Mouse (Mus musculus) C2C12 (cell line): ENCODE data around the gene Mapkap1. TPM values are rescaled to one million over a fixed set of nuclear protein-coding genes. Genes with fewer than 3 reads are reported as not detected.

Experiments used
- H3K27me3 ChIP-seq: one replicate; pipeline ENCODE4 v1.6.1; 2011; ENCODE audit not compliant: control insufficient read depth, insufficient read depth, insufficient read length
- H3K36me3 ChIP-seq: one replicate; pipeline ENCODE4 v1.6.1; 2011; ENCODE audit not compliant: control insufficient read depth, insufficient read depth
- H3K4me3 ChIP-seq: one replicate; pipeline ENCODE4 v1.5.1; 2011; ENCODE audit warnings: mild to moderate bottlenecking, control low read depth; ENCODE audit not compliant: poor library complexity, insufficient read depth, severe bottlenecking
- H3K79me2 ChIP-seq: one replicate; pipeline ENCODE4 v1.6.1; 2011; ENCODE audit not compliant: control insufficient read depth, insufficient read depth
- H3K79me3 ChIP-seq: one replicate; pipeline ENCODE4 v1.6.1; 2011; ENCODE audit warnings: low read depth, control low read depth
- H3ac ChIP-seq: one replicate; pipeline ENCODE3; 2011; ENCODE audit warnings: low read depth; ENCODE audit not compliant: control insufficient read depth, insufficient read length
- CEBPB ChIP-seq: IDR thresholded peaks from one replicate; pipeline ENCODE4 v1.6.1; 2011; ENCODE audit warnings: low read depth, mild to moderate bottlenecking, control low read depth, moderate library complexity
- CTCF ChIP-seq: IDR thresholded peaks from one replicate; pipeline ENCODE4 v1.5.1; 2011; ENCODE audit not compliant: control insufficient read depth, insufficient read depth, insufficient read length
- FOSL1 ChIP-seq: IDR thresholded peaks from one replicate; pipeline ENCODE4 v1.8.0; 2011; ENCODE audit warnings: mild to moderate bottlenecking, low read length; ENCODE audit not compliant: poor library complexity, insufficient read depth, severe bottlenecking
- MAX ChIP-seq: IDR thresholded peaks from one replicate; pipeline ENCODE4 v1.6.1; 2011; ENCODE audit warnings: mild to moderate bottlenecking, control low read depth
- MYOD1 ChIP-seq: IDR thresholded peaks from one replicate; pipeline ENCODE4 v1.6.1; 2011; ENCODE audit warnings: low read depth; ENCODE audit not compliant: control insufficient read depth, insufficient read length
- MYOG ChIP-seq: IDR thresholded peaks from one replicate; pipeline ENCODE4 v1.6.1; 2011; ENCODE audit not compliant: control insufficient read depth, insufficient read length; ENCODE audit errors: extremely low read depth
- USF1 ChIP-seq: IDR thresholded peaks from one replicate; pipeline ENCODE4 v1.6.1; 2011; ENCODE audit warnings: low read depth, mild to moderate bottlenecking, control low read depth, moderate library complexity
- polyA plus RNA-seq: library from polyadenylated mRNA; unstranded; fragments of >200 nt; fragmentation: generic; extraction: Trizol; gene quantifications from one replicate; pipeline ENCODE4 v1.2.1, GENCODE M21; 2012; ENCODE audit warnings: missing spikeins

The Mapkap1 gene
- polyA plus RNA-seq, 1 experiment = 33.2 TPM

GRCm38 (mm10) chr2:34552772-34553171 lies 146.2 kb downstream of the Mapkap1 start:
- H3K79me3 ChIP-seq = no peaks in the 10 kb centered on the region
- no peak overlapping the region for H3ac ChIP-seq
- H3K27me3 ChIP-seq = no peaks in the 10 kb centered on the region
- no peak for TF ChIP-seq CTCF
- no peak for TF ChIP-seq MYOD1
- TF ChIP-seq MYOG = no peak
- no peak for TF ChIP-seq CEBPB
- TF ChIP-seq USF1 = no peak
- no peak for TF ChIP-seq MAX
- TF ChIP-seq FOSL1 = no peak
- peaks cover 3% of the 10 kb centered on the region for H3K36me3 ChIP-seq
- no peak overlapping the region for H3K4me3 ChIP-seq
- H3K79me2 ChIP-seq = no peaks in the 10 kb centered on the region

- Histone ChIP-seq H3K79me2 (no peaks in the 10 kb centered on the region), H3K79me3 (no peaks in the 10 kb centered on the region), H3K27me3 (no peaks in the 10 kb centered on the region), H3K4me3 (no peak overlapping the region), H3K36me3 (peaks cover 3% of the 10 kb centered on the region), H3ac (no peak overlapping the region)
- TF ChIP-seq USF1 = no peak
- TF ChIP-seq FOSL1 = no peak
- no peak for TF ChIP-seq MAX
Observed at GRCm38 (mm10) chr2:34553580-34554231, 147.1 kb downstream of the Mapkap1 start.

- Histone ChIP-seq H3K36me3 (peaks cover 4% of the 10 kb centered on the region), H3K79me2 (no peaks in the 10 kb centered on the region), H3K27me3 (no peaks in the 10 kb centered on the region), H3K79me3 (no peaks in the 10 kb centered on the region), H3K4me3 (no peak overlapping the region), H3ac (no peak overlapping the region)
- TF ChIP-seq MAX = no peak
Observed at GRCm38 (mm10) chr2:34560146-34560545, 153.6 kb downstream of the Mapkap1 start.

DNA sequence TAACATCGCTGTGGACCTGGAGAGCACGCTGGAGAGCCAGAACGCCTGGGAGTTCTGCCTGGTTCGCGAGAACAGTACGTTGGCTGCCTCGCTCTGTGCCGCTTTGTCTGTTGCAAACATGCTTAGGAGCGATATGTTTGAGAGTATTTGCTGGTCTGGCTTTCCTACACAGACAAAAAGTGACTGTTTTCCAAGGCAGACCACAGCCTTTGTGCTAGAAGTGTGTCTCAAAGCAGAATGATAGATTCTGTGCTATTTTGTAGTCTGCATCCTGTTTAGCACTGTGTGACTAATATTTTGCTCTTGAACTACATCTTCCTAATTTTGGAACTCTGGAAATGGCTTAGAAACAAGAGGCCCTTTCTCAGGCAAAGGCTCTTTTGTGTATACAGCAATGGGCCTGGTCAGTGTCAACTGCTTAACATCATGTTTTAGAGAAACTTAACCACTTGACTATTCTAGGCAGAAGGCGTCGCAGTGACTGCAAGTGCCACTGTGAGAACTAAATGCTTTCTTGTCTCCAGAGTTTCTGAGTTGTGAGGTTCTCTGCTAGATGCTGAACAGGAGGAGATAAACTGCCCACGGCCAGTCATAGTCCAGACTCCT lies 156.6 kb downstream of the Mapkap1 start:
- Histone ChIP-seq H3K4me3 (no peak overlapping the region), H3K27me3 (no peaks in the 10 kb centered on the region), H3K79me3 (no peaks in the 10 kb centered on the region), H3K79me2 (no peaks in the 10 kb centered on the region), H3ac (no peak overlapping the region), H3K36me3 (peaks cover 11% of the 10 kb centered on the region)
- TF ChIP-seq MYOG = no peak
- no peak for TF ChIP-seq FOSL1
- no peak for TF ChIP-seq MYOD1
- no peak for TF ChIP-seq MAX
- TF ChIP-seq CTCF = no peak

- H3K4me3 ChIP-seq = no peak overlapping the region
- H3K79me3 ChIP-seq = no peaks in the 10 kb centered on the region
- no peaks in the 10 kb centered on the region for H3K27me3 ChIP-seq
- peaks cover 11% of the 10 kb centered on the region for H3K36me3 ChIP-seq
- TF ChIP-seq USF1 (no peak), CEBPB (no peak), MYOG (no peak), CTCF (no peak), MYOD1 (no peak), MAX (no peak)
- H3ac ChIP-seq = no peak overlapping the region
- no peaks in the 10 kb centered on the region for H3K79me2 ChIP-seq
Observed at GRCm38 (mm10) chr2:34563865-34564264, 157.3 kb downstream of the Mapkap1 start.

GRCm38 (mm10) chr2:34566146-34566545 lies 159.6 kb downstream of the Mapkap1 start:
- no peak overlapping the region for H3K4me3 ChIP-seq
- no peak overlapping the region for H3ac ChIP-seq
- no peaks in the 10 kb centered on the region for H3K79me2 ChIP-seq
- no peak for TF ChIP-seq USF1
- no peak for TF ChIP-seq MYOG
- TF ChIP-seq MAX = no peak
- no peak for TF ChIP-seq MYOD1
- no peak for TF ChIP-seq CTCF
- TF ChIP-seq CEBPB = no peak
- no peak for TF ChIP-seq FOSL1
- H3K36me3 ChIP-seq = peaks cover 11% of the 10 kb centered on the region
- H3K27me3 ChIP-seq = no peaks in the 10 kb centered on the region
- H3K79me3 ChIP-seq = no peaks in the 10 kb centered on the region
